Mouse (Mus musculus): Measurements from ENCODE around the gene Txndc17.

DNA sequence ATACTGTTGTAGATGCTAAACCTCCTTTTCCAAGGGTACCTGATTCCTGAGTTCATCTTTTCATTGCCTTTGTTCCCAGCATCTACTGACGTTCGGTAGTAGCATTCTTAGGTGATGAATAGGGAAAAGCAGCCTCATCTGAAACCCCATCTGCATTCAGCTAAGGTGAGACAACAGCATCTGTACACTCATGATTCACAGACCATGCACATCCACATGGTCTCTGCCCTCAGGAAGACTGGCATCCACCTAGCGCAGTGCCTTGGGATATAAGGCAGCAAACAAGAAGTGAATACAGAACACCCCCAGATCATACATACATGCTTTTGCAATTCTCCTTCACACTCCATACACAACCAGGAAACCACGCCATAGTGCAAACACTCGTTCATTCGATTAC lies 32.6 kb upstream of the Txndc17 start:
- TF ChIP-seq POLR2A (IDR thresholded peaks at IDR 0.05; ENCODE audit: borderline replicate concordance, extremely low read depth, insufficient read depth, insufficient read length, poor library complexity, severe bottlenecking) = no peak
- TF ChIP-seq CTCF (IDR thresholded peaks at IDR 0.05; ENCODE audit: borderline replicate concordance, extremely low read depth, insufficient read depth, insufficient read length) = no peak
